Mouse (Mus musculus) central nervous system, embryonic 14 days (tissue): ENCODE data around the gene Rnf44. TPM values are rescaled to one million over a fixed set of nuclear protein-coding genes. Genes with fewer than 3 reads are reported as not detected.

ENCODE experiments used
- polyA plus RNA-seq: library from polyadenylated mRNA; depleted of rRNA; stranded (reverse); fragments of >200 nt; gene quantifications from 2 replicates; pipeline ENCODE4 v1.2.3, GENCODE M21; 2012; rRNA removed

Rnf44 gene
- polyA plus RNA-seq = 157 and 162 TPM in 2 replicates

DNA sequence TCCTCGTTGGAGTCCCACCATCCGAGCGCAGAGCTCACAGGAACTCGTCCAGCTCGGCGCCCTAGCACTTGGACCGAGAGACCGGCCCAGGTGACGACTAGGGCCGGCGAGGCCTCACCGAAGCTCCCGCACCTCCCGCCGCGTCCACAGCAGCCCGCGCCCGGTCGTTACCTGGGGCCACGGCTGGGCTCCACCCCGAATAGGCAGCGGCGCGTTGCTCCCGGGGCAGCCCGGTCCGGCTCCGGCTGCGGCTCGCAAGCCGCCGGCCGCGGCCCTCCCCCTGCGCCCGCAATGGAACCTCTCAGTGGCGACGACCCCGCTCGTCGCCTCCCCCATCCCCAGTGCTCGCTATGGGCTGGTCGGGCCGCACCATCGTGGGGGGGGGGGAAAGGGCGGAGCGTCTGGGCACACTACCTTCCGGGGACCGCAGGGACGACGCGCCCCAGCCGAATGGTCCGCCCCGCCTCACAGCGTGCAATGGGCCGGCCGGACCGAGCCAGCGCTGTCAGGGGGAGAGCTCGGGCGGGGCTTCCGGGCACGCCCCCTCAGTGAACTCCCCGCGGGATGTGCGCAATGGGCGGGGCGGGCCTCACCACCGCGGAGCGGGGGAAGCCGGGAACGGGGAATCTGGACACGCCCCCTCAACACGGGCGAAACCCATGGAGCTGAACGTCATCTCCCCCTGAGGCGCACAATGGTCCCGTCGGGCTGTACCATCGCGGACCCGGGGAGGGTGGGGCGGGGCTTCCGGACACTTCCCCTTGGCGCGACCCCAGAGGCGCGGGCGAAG, at the start of gene Rnf44:
Gene Rnf44, minus strand, starts transcription at position 350 of the 790 bp plus-strand sequence.

DNA sequence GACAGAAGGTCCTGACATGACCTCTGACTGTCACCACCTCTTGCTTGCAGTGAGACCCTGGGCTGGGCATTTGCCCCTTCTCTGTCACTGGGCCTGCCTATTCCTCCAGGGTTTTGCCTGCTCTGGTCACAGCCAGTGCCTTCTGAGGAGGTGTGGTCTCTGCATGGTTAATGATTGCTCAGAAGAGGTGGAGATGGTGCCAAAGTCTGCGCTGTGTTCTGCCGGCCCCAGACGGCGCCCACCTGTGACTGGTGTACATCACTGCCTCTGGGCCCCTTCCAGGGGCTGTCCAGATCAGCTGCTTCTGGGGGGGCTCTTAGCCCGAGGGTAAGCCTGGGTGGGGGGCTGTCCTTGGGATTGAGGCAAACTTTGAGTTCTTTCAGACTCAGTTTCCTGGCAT, 7.5 kb upstream of the Rnf44 start, which contains the start of gene Cdhr2:
Gene Cdhr2, plus strand, starts transcription at position 219 of the 400 bp plus-strand sequence.

Other genes starting within 250 kb of the Rnf44 start
- gene Thoc3, start 225.1 kb downstream of the Rnf44 start, polyA plus RNA-seq = 49.5 and 54.2 TPM in 2 replicates
- 33.4 and 35.6 TPM in 2 replicates for gene Simc1, start 190.1 kb downstream of the Rnf44 start, polyA plus RNA-seq
- gene 4833439L19Rik, start 128.5 kb downstream of the Rnf44 start, polyA plus RNA-seq = 139 and 162 TPM in 2 replicates
- 71.1 and 73.2 TPM in 2 replicates for gene Arl10, start 118.9 kb downstream of the Rnf44 start, polyA plus RNA-seq
- gene Nop16, start 103.8 kb downstream of the Rnf44 start, polyA plus RNA-seq = 41.4 and 43.6 TPM in 2 replicates
- 127 and 138 TPM in 2 replicates for gene Higd2a, start 103.7 kb downstream of the Rnf44 start, polyA plus RNA-seq
- 89.3 and 101 TPM in 2 replicates for gene Cltb, start 82.6 kb downstream of the Rnf44 start, polyA plus RNA-seq
- gene Faf2, start 72.1 kb downstream of the Rnf44 start, polyA plus RNA-seq = 41.4 and 43.7 TPM in 2 replicates
- 0.07 and 0.09 TPM in 2 replicates for gene Cdhr2, start 7.6 kb upstream of the Rnf44 start, polyA plus RNA-seq
- 70.0 and 73.5 TPM in 2 replicates for gene Gprin1, start 56.0 kb upstream of the Rnf44 start, polyA plus RNA-seq
- 55.4 and 60.9 TPM in 2 replicates for gene Sncb, start 72.7 kb upstream of the Rnf44 start, polyA plus RNA-seq
- not detected in 2 replicates for gene Eif4e1b, start 90.1 kb upstream of the Rnf44 start, polyA plus RNA-seq
- gene Tspan17, start 95.5 kb upstream of the Rnf44 start, polyA plus RNA-seq = 15.5 and 18.8 TPM in 2 replicates